Mouse (Mus musculus) 3T3-L1 (cell line): ENCODE measurements at regions not wholly inside any gene's neighbourhood (a gene's known extent, or its start where the extent isn't known, plus 50 kb on each side); places are given as distances from the start of the nearest gene placed in this dataset.

ENCODE experiments used
- DNase-seq: peaks from one replicate; pipeline ENCODE4 v3.0.0-alpha.2; 2015; ENCODE audit warnings: low read depth, low spot score

DNA sequence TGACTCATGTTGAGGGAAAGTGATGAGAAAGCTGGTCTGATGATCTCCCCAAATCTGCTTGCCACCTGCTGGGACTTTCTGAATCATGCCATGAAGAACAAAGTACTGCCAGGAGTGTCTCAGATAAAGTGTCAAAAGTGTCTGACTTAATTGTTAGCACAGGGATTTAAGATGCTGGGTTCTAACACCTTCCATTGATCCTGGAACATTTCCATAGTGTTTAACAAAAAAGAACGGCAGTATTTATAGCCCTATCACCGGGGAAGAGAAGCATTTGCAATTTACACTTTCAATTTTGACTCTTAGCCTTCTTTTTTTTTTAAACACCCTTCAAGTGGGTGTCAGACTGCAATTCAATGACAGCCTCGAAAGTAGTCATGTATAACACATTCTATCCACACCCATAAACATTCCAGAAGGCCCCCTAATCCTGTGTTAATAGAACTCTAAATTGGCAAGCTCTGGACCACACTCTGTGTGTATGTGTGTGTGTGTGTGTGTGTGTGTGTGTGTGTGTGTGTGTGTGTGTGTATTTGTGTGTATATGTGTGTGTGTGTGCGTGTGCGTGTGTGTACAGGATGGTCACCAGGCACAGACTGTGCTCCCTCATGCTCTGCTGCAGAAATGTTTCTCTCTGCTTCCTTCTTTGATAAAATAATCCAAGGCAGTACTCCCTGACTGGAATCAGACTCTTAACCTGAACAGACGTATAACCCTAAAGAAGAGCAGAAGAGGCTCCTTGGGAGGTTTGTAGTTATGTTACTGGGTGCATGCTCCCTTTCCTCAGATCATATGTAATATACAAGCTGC is 313.2 kb downstream of the Rnd3 start:
- DNase-seq, result no peak

DNA sequence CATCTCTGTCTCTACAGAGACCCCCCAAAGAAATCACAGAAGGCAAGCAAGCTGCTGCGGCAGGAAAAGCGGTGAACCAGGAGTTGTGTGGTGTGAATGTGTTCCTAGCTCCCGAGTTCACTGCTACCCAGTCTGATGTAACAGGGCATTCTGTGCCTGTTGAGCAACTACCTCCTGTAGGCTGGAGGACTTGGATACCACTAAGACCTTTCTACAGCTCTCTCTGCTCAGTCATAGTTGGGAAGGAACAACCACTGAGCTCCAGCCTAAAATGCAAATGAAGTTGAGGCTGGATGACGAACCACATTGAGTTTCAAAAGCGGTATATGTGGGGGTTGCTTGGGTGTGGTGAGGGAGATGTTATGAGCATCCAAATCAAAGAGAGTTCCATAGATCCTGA is 315.1 kb downstream of the Rnd3 start:
- DNase-seq, result no peak

DNA sequence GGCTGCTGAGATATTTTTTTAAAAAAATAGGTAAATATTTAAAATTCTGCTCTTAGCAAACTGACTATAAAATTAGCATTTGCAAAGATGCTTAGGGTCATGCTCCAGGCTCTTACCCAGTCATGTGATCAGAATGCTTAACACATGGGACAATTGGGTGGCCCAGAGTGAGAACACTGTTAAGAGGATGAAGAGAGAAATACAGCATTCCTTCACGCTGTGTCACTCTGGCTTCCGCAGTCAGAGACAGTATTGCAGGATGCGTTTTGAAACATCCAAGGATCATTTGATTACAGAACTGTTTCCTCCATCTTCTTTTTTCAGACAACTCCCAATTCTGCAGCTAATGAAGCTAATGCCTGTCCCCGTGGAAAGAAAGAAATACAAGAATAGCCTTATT is 316.4 kb downstream of the Rnd3 start:
- DNase-seq, result peak; percentile 63

DNA sequence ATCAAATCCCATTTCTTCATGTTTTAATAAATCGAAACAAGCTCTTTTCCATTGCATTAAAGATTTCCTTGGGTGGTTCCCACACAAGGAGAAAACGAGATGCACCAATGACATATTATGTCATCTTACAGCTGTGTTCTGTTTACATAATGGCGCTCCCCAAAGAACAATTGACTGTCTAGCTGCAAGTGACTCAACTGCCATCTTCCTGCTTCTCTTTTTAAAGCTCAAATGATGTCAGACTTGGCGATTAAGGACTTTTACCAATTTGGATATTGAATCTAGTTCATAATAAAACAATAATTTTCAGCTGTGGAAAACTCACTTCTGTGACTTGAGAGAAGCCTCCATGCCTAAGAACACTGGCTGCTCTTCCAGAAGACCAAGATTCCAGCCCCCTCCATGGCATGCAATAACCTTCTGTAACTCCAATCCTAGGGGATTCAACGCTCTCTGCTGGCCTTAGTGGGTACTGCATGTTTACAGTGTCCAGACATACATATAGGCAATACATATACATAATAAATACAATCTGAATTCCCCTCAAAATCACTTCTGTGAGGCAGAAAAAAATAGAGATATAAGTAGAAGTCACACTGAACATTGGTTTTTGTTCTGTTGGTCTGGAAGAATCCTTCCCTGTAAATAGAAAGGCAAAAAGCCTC is 318.7 kb downstream of the Rnd3 start:
- DNase-seq, result peak; percentile 47

DNA sequence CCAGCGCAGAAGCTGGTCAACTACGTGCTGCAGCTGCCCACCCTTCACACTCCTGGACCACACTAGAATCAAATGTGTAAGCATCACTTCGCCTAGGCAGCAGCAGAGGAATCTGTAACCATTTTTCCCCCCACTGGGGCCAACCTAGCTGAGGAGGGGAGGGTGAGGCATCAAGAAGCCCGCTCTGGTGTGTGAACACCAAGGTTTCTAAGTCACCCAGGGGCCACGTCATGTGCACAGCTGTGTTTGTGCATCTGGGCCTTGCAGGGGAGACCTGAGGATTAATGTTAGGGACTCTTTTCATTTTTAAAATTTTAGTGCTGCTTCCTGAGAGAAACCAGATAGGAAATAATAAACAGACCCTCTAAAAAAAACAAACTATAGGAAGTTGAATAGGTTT is 321.8 kb downstream of the Rnd3 start:
- DNase-seq, result no peak

DNA sequence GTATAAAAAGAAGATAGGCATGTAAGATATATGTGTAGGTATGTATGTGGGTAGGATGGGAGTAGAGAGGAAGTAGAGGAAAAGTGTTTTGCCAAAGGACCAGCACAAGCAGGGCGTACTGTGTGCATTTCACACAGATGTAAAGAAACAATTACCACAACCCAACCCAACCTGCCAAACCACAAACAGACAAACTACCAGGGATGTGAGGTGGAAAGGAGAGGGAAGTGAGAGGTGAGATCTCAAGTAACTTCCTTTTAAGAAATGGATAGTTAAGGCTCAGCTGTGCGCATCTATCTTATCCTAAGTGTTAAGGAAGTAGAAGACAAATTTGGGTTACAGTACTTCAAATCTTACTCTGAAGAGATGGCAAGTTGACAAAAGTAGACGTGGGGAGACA is 322.4 kb downstream of the Rnd3 start:
- DNase-seq, result no peak

DNA sequence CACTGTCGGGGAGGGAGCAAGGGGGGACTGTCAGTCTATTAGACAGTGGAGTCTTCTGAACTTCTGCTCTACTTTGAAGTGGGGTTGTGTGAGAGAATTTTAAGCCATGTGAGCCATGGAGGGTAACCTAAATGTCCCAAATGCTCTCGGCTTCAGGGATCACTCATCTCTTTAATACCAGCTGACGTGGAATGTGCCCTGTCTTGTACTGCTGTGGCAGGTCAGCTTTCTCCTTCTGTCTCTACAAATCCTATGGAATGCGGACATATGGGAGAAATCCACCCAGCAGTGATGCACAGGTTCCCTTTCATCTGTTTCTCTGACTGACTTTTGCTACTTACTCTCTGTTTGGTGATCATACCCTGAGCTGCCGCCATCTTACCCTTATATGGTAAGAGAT is 323.3 kb downstream of the Rnd3 start:
- no peak for DNase-seq

DNA sequence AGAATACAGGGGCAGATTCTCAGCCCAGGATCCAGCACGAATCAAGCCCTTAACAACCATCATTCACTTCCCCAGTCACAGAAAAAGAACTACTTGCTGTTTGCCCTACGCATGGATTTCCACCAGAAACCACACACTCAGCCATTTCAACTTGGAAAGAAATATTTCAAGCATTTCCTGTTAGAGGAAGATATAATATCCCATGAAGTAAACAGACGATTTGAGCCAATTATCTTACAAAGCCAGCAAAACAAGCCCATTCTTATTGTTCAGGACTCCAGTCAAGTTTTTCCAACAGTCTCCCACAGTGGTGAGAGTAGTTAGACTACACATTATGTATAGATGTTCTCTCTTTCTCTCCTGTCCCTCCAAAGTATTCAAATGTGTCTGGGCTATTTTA is 324.1 kb downstream of the Rnd3 start:
- peak; percentile 72 for DNase-seq

DNA sequence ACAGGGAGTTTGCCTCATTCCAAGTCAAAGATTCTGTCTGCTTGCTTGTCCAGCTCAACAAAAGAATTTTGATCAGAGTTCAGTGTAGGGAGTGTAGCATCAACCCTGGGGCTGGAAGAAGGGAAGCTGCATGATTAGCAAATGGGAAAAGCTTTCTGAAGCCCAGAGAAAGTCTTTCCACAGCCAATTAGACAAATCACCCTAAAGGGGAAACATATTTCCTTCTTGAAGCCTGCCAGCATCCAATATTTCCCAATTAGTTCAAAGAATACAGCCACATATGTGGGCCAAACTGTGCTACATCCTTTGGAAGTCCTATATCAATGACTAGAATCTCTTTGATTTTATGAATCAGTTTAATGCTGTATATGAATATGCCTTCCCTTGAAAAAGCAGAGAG is 326.2 kb downstream of the Rnd3 start:
- no peak for DNase-seq

DNA sequence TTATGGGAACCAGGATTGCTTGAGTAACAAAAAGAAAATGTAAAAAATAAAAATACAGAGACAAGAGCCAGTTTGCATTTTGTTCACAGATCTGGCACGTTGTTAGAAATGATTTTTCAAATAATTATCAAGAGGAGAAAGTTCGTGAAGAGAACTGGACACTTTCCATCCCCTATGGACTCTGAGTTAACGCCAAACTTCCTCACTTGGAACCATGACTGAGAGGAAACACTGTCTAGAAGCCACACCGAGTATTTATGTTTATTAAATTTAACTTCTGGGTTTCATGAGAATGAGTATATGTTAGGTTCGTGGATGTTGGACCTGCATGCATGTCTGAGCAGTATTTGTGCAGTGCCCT is 329.6 kb downstream of the Rnd3 start:
- no peak for DNase-seq

DNA sequence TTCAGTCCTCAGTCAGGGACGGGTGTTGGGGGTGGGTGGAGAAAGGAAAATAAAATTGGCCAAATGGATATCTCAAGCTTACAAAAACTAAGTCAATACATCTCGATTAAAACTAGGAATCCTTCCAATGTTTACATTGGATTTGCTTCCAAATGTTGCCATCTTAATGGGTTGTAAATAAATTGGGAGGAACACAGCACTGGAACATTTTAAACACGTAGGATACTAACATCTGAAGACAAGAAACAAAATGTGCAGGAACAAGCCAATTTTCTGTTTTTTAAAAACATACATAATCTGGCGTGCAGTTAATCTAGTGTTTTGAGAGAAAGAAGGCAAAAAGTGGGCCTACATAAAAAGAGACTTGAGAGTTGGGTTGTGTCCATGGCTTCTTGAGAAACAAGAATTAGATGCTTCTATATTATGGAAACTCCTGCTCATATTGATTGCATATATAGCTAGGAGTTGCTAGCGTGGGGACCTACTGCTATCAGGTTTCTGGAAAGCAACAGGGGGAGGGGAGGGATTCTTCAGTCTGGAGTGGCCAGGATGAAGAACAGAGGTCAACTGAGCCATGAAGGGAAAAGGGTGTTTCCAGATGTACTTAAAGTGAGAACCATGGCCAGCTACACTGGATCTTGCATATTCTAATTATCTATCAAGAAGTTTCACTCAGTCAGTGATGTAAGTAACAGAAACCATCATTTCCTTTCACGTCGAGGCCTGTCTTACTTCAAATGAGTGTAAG is 330.2 kb downstream of the Rnd3 start:
- DNase-seq, result no peak

DNA sequence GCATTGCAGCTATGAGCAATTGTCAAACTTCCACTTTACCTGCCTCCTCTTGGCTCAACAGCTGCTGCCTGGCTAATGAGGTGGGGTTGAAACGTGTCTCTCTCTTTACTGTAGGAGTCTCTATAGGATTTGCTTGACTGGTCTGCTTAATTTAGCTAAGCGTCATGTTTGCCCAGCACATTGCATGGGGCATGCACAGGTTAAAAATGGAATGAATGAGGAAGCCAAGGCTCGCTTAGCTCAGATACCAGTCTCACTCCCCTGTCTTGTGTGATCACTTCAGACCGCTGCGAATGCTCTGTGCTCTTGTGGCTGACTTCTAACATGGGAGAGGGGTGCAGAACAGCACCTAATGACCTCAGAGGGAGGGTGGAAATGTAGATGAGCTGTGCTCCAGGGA is 332.5 kb downstream of the Rnd3 start:
- DNase-seq, result no peak

DNA sequence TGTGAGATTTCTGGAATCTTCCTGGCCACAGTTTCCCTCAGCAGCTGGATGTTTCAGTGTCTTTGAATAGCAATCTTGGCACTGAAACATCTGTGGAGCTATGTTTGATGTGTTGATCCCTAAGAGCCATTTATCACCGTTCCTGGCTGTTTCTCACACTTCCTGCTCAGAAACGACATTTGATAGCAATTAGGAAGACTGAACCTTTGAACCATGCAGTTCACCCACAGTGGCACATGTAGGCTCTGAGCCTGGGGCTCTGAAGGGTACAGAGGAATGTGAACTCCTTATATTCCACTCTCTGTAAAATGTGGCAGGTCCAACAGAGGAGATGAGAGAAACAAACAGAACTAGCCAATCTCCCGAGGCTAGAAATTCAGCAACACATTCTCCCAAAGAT is 333.4 kb downstream of the Rnd3 start:
- DNase-seq, result peak; percentile 18

DNA sequence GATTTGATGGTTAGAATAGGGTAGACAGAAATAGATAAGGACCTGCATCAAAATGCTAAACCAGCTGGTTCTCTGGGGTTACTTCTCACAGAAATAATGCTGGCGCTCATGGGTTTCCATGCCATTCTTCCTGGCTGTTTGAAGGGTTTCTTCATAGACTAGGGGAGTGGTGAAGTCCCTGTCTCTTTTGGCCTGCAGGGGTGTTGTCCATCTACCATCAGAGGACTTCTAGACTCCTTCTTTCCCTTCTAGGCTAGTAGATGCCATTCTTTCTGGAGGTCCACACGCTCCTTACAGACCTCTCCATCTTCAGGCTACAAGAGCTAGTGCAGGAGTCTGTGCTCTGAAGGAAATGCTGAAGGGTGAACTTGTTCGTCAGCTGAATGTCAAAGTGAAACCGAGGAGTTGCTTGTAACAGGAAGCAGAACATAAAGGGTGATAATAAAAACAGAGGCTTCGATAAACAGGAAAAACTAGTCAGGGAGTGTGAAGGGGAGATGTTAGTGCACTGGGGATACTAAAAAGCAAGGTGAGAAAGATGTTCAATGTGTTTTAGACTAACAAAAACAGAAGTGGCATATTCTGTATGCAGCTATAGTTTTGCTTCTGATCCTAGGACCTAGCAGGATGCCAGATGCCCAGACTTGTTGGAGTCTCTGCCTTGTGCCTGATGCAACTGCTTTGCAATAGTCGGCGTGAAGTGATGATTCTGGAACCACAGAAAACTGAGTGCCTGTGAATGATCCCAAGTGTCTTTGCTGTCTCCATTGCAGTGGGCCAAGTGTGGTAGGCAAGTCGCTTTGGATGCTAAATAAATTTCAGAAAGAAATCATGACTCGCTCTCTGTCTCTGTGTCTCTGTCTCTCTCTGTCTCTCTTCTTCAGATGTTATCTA is 335.1 kb downstream of the Rnd3 start:
- DNase-seq, result peak; percentile 74

DNA sequence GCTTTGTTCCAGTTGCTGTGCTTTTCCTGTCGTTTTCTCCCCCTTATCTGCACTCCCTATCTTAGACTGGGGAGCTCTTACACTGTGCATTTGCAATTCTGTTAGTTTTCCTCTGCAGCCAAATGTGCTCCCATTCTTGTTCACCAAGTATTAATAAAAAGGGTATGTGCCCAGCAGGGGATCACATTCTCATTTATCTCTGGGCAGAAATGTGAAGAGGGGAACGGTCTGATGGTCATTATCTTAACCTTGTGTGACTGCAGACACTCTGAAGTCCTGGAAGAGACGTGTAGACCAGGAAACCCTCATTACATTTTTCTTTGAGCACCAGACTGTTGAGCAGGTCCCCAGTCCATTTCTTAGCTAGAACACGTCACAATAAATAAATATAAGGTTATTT is 336.6 kb downstream of the Rnd3 start:
- DNase-seq, result no peak

DNA sequence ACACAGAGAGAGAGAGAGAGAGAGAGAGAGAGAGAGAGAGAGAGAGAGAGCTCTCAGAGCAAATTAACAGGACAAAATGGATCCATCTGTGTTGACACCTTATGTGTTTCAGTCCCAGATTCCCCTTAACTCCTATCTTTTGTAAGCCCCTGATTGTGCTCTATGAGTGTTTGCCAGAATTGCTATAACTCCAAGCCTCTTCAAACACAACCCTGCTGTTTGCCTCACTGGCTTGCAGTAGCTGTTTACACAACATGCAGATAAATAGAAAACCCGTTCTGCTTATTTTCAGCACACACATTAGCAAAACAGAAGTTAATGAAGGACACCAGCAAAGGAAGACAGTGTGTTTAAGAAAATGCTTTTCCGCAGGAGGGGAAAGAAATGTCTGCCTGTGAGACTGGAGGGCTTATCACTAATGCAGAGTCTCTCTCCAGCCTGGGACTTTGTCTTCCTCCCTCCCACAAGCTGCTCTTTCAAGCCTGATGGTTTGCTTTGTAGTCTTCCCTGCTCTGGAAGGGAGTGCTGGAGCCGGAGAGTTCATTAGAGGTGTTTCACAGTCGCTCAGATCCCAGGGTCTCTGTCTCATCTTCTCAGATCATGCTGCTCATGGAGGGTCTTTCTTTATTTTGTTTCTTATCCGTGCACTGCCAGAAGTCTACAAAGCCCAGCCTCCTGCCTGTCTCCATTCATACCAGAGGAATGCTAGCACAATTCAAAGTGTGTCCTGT is 338.4 kb downstream of the Rnd3 start:
- DNase-seq, result no peak

DNA sequence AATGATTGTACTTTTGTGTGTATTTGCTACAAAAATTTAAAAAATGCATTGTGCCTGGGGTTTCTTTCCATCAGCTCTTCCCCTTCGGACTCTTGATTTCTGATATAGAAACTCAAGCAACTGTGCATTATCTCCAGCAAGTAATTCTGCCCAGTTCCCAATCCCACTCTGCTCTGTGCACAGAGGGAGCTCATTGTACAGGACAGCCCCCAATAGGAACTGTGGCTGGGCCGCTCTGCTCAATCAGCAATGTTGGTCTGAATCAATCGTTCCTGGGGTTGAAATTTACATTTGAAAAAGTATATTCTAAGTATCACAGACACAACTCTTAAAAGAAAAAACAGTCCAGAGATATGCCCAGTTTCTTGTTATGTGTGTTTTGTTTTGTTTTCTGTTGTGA is 339.1 kb downstream of the Rnd3 start:
- no peak for DNase-seq

DNA sequence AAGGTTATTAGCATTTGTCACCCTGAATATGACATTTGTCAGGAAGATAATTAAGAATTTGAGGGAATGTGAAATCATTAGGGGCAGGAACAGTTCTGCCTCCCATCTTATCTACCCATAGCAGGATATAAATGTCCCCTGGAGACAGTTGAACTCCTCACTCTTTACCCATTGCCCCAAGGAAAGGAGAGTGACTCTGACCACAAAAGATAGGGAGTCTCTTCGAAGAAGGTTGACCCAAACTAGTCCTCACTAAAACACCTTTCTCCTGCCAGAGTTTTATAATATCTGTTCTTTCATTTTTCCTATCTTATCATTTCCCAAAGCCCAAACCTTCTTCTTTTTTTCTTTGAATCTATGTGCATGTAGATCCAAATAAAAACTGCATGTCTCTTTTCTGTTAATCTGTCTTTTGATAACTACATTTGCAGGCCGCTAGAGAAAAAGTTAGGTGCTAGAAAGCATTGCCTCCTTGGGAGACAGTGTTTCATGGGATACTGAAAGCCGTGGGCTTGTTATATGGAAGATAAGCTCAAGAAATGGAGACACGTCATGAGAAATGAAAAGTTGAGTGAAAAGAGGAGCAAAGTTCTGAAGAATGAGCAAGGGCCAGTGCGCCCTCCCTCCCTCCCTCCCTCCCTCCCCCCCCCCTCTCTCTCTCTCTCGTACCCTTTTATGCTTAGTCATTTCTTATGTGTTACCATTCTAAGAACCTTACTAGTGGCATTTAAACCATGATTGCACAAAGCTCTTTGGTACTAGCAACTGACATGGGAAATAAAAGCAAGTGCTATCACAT is 341.6 kb downstream of the Rnd3 start:
- no peak for DNase-seq

DNA sequence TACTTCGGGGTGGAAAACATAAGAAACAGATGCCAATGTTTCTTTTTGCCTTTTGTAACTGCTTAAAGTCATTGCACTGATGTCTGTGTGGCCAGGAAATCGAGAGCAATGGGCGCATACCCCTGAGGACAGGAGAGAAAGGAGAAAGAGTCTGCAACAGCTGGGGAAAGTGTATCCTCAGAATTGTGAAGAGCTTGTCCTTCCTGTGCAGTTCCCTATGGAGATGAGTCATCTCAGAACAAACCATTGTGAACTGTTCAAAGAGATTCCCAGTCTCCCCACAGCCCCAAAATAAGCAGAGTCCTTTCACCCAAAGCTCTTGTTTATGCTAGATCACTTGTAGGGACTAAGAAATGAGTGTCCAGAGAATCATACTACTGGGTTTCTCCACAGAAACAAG is 343.3 kb downstream of the Rnd3 start:
- DNase-seq, result peak; percentile 80

DNA sequence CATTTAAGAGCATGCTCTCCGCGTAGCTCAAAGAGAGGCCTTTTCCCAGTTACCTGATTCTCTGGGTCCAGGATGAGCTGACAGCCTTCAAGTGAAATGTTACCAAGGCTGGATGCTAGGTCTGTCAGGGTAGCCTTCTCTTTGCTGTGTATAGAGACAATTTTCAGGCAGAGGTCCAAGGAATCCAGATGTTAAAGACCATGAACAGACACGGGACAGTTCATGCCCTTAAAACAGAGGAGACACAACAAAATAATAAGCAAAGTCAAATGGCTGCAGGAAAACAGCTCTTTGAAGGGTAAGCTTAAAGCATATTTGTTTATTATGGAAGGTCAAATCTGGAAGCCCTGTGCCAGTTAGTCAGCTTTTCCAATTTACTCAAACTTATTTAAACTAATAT is 352.8 kb downstream of the Rnd3 start:
- DNase-seq, result no peak
